Mouse (Mus musculus) brain, embryonic 14.5 days (tissue): ENCODE measurements around the gene Chpf. TPM values are rescaled to one million over a fixed set of nuclear protein-coding genes. Genes with fewer than 3 reads are reported as not detected.

Experiments
- DNase-seq: peaks from one replicate; pipeline ENCODE4 v3.0.0-alpha.2; 2011; ENCODE audit warnings: low read depth
- CTCF ChIP-seq: fragments of 200-500 bp; IDR thresholded peaks from 2 replicates; pipeline ENCODE4 v1.5.1; 2012; ENCODE audit warnings: inconsistent platforms, mild to moderate bottlenecking, moderate library complexity, borderline replicate concordance; ENCODE audit not compliant: insufficient read depth, insufficient read length; ENCODE audit errors: extremely low read depth
- POLR2A ChIP-seq: fragments of 200-500 bp; IDR thresholded peaks from 2 replicates; pipeline ENCODE4 v1.6.1; 2012; ENCODE audit warnings: mild to moderate bottlenecking, inconsistent platforms, borderline replicate concordance; ENCODE audit not compliant: poor library complexity, insufficient read depth, insufficient read length, severe bottlenecking; ENCODE audit errors: extremely low read depth
- polyA plus RNA-seq: library from polyadenylated mRNA; depleted of rRNA; stranded (reverse); fragments of >200 nt; gene quantifications from 2 replicates; pipeline ENCODE4 v1.2.3, GENCODE M21; 2012; rRNA removed

Gene Chpf
- polyA plus RNA-seq, result 71.7 and 78.3 TPM in 2 replicates

DNA sequence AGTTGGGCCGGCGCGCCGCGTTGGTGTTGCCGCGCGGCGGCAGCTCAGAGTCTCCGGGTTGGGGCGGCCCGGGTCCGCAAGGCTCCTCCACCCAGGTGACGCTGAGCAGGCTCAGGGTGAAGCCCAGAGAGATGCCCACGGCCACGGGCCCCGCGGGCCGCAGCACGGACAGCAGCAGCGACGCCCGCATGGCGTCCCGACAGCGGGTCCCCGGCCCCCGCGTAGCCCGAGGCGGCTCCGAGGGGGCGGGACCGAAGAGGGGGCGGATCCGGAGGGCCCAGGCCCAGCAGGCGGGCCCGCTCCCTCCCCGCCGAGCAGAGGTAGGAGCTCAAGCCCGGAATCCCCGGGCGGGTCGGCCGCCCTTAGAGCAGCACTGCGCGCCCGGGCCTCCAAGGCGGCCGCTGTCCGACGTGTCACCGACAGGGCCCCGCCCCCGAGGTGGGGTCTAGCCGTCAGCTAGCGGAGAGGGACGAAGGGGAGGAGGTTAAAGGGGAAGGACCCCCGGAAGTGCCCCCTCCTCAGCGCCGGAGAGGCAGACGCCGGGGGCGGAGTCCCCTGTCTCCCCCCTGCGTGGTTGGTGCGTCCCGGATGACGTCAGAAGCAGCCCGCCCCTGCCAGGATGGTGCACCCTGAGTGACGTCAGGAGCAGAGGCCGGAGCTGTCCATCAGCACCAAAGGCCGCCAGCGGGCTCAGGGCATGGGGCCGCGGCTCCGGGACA lies at the start of gene Chpf, which contains the start of gene Tmem198:
TSS of gene Chpf (minus strand) at position 392 of the 719 bp plus-strand sequence.
TSS of gene Tmem198 (plus strand) at position 617 of the 719 bp plus-strand sequence.
- DNase-seq, result peak; percentile 99
- TF ChIP-seq CTCF, result no peak
- TF ChIP-seq POLR2A, result peak; percentile 69

DNA sequence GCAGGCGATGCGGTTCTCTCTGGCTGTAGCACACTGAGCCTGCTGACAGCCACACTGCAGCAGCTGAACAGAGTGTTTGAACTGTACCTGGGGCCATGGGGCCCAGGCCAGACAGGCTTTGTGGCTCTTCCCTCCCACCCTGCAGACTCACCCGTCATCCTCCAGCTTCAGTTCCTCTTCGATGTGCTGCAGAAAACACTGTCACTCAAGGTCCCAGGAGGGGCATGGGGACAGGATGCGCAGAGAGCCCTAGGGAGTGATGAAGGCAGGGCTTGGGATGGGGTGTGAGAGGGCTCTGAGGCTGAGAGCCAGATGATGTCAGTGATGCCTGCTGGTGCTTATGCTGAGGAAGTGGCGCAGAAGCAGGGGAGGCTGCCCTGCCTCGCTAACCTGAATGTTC lies 45.6 kb upstream of the Chpf start:
- DNase-seq, result no peak
- TF ChIP-seq CTCF (no peak), POLR2A (no peak)

DNA sequence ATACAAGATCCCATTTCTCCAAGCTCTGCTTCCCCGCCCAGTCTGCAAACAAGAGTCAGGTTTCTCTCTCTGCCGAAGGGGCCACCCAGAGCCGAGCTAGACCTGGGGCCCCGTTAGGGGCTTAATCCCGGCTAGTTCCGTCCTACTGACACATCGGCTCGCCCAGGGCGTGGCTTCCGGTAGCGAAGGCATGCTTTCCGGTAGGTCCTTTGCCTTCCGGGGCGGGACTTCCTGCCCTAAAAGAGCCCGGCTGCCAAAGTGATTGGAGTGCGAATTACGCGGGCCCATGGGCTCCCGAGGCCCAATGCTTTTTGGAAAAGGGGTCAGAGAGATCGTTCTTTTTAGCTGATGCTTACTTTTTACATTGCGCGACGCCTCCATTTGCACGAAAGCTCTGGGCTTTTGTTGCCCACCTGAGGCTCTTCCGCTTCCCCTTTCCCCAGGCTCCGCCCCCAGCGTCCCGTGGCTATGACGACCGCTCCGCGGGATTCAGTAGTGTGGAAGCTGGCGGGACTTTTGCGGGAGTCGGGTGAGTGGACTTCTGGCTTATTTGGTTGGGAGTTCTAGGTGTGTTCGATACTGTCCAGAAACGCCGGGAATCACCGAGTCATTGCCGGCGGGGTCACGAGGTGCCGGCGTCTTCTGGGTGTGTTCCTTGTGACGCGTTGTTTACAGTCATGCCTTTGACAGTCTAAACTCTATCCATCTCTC lies 42.4 kb upstream of the Chpf start, which contains the start of gene Stk11ip:
TSS of gene Stk11ip (plus strand) at position 209 of the 711 bp plus-strand sequence.
- peak; percentile 97 for DNase-seq
- TF ChIP-seq CTCF, result no peak
- peak; percentile 61; the same call in 1 of the 2 replicates for TF ChIP-seq POLR2A

DNA sequence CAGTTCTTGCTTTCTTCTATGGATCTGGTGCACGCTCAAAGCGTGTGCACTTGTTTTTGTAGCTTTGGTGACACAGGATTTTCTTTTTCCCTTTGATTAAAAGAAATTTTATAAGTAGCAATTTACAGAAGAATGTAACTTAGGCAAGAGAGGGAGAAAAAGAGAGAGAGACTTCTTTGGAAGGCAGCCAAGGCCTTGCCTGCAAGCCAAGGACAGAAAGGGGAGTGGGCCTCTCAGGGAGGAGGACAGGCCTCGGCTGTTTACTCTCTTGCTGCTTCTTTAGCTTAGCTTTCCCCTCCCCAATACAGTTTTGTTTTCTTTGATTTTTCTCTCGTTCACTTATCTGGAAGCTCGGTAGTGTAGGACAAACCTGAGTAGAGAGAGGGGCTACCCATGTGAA lies 40.5 kb upstream of the Chpf start:
- DNase-seq, result peak; percentile 32
- TF ChIP-seq POLR2A, result no peak
- no peak for TF ChIP-seq CTCF

DNA sequence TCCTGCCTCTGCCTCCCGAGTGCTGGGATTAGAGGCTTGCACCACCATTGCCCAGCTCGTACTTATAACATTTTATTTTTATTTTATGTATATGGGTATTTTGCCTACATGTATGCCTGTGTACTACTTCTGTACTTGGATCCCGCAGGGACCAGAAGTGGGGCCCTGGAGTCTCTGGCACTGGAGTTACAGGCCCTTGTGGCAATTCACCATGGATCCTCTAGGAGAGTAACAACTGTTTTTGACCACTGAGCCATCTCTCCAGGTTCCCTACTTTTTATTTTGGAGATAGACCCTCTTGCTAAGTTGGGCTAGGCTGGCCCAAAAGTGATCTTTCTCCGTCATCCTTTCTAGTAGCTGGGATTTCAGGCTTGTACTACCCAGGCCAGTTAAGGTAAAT lies 39.3 kb upstream of the Chpf start:
- no peak for TF ChIP-seq CTCF
- TF ChIP-seq POLR2A, result no peak
- DNase-seq, result no peak

DNA sequence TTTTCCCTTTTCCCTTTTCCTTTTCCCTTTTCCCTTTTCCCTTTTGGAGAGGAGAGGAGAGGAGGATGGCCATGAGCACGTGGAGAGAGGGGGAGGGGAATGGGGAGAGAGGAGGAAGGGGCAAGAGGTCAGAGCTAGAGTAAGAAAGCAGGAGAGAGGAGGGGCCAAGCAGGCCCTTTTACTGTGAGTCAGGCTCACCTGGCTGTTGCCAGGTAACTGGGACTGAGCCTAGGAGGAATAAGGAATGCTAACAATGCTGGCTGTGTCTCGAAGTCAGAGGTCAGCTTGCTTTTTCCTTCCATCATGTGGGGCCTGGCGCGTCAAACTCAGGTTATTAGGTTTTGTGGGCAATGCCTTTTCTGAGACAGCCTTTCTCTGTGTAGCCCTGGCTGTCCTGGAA lies 38.9 kb upstream of the Chpf start:
- TF ChIP-seq POLR2A, result no peak
- TF ChIP-seq CTCF, result no peak
- no peak for DNase-seq

DNA sequence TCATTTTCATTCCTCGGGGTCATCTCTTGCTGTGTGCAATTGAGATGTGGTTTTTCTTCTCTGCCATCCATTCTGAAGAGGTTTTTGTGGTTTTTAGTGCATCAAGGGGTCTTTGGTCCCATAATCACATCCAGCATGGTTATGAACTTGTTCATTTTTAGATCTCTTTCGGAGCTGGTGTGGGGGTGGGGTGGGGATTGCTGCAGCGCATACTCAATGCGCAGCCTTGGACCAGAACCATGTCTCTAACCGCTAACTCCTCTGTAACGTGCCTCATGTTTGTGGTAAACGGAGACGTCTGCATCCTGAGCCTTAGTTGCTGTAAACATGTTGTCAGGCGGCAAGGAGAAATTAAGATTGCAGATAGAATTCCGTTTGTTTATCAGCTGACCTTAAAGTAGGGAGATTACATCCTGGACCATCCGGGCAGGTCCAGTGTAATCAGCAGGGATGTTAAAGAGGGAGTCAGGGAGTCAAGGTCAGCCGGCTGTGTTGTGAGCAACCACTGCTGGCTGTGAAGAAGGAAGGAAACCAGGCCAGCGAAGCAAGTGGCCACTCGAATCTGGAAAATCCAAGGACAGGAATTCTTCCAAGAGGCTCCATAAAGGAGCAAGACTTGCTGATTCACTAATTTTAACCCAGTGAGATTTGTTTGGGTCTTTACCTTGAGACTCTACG lies 37.7 kb upstream of the Chpf start:
- TF ChIP-seq POLR2A, result no peak
- TF ChIP-seq CTCF, result no peak
- no peak for DNase-seq

DNA sequence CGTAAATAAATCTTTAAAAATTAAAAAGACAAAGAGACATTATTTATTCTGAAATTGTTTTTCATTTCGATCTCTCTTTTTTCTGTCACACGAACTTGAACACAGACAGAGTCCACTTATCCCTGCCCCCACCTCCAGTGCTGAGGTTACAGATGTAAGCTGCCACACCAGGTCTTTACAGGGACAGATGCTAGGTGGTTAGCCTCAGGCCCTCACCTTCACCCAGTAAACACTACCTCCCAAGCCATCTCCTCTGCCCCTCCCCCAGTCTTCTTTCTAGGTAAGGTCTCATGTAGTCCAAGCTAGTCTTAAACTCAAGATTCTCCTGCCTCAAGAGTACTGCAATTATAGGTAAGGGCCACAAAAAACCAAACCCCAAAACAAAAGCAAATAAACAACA lies 33.4 kb upstream of the Chpf start:
- DNase-seq, result no peak
- TF ChIP-seq POLR2A (no peak), CTCF (no peak)

DNA sequence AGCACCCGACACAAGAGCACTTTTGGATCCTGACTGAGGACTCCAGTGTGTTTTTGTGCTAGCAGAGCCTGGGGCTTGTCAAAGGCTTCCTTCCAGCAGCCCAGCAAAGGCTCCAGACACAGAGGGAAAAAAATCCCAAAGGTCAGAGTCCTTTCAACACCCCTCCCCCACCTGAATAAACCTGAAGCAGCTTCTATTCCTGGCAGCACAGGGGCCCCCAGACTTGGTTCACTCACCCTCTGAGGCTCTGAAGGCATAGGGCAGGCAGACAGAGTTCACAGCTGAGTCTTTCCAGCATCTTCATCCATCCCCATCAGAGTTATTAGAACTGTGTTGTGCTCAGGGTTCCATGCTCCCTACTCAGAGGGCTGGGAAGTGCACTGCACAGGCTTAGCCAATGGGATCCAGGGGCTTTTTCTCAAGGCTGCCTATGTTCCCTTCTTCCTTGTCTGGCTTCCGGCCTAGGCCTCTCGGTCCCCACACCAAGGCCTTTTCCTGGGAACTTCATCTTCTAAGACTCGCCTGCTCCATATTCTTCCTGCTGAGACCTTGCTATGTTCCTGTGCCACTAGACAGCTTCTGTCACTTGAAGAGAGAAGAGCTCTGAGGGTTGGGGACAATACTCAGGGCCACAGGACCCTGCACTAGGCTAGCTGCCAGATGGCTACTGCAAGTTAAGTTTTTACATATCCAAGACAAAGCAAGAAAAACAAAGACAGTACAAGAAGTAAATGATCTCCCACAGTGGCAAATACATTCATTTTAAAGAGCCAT lies 32.5 kb upstream of the Chpf start:
- DNase-seq, result no peak
- TF ChIP-seq CTCF, result no peak
- no peak for TF ChIP-seq POLR2A

DNA sequence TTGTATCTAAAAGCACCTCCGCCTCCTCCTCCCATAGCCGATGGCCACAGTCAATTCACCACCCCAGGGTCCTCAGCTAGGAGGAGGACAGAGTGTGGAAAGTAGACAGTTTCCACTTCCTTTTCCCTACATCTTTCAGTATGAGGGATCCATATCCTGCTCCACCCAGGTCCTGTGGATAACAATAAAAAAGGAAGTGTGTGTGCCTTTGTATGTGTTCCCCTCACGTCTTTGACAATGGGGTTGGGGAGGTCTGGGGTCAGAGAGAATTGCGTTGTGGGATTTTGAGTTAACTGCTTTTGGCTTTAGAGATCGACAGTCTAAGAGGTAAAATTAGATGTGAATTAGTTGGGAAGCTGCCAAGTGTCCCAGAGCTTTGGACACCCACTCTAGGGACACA lies 31.0 kb upstream of the Chpf start:
- no peak for DNase-seq
- no peak for TF ChIP-seq CTCF

DNA sequence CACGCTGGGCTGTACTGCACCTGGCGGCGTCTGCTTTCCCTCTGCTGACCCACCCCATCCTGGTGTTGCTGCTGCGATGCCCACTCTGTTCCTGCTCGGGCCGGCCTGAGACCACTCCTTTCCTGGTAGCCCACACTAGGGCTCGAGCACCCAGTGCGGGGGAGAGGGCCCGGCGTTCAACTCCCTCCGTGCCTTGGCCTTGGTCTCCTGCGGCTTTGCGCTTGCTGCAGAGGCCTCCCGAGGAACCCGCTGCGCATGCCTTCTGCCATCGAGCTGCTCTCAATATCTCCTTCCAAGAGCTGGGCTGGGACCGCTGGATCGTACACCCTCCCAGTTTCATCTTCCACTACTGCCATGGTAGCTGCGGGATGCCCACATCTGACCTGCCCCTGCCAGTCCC lies 30.5 kb upstream of the Chpf start:
- TF ChIP-seq CTCF, result no peak
- no peak for TF ChIP-seq POLR2A
- DNase-seq, result no peak
